Mouse (Mus musculus) pancreas, adult 10 weeks (tissue): ENCODE results near the gene Olfr45. TPM values are rescaled to one million over a fixed set of nuclear protein-coding genes. Genes with fewer than 3 reads are reported as not detected.

Source experiments
- polyA plus RNA-seq: library from polyadenylated mRNA; stranded (reverse); fragments of 350-450 nt; fragmentation: Illumina TruSeq; extraction: RNeasy Lipid Tissue Mini Kit (QIAGEN cat#74804); gene quantifications from one replicate; pipeline ENCODE4 v1.2.3, GENCODE M21; 2015; ENCODE audit warnings: low read depth, low replicate concordance; ENCODE audit not compliant: insufficient read depth

The Olfr45 gene
- polyA plus RNA-seq = not detected

DNA sequence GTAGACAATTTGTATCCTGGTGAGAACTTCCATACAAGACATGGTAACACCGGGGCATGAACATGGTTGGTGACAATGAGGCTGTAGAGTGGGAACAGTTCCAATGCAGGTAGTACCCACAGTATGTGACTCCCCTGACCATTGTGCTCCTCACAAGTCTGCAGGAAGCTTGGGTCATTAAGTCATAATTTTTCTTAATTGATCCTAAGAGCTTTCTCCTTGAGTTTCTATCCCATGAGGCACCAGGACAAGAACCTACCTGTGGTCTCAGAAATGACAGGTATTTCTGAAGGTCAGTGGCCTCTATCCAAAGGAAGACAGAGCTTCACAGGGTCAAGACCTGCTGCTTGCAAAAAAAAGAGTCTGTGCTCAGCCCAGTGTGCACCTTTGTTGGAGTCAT is at the start of gene Olfr45:
Gene Olfr45, plus strand, starts transcription at position 301 of the 400 bp plus-strand sequence.

DNA sequence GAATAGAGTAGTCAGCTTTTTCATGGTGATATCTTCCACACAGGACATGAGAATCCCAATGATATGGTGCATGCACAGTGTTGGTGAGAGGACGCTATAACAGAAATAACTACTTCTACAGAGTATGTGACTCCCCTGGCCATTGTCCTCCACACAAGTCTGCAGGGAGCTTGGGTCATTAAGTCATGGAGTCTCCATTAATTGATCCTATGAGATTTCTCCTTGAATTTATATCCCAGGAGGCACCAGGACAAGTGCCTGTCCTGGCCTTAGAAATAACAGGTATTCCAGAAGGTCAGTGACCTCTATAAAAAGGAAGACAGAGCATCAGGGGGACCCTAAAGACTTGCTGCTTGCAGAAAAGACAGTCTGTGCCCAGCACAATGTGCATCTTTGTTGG is 35.6 kb upstream of the Olfr45 start, which contains the start of gene Olfr53:
Gene Olfr53, plus strand, starts transcription at position 301 of the 400 bp plus-strand sequence.

GRCm38 (mm10) chr7:140659630-140660029 is 22.1 kb upstream of the Olfr45 start, which contains the start of gene Olfr539:
Gene Olfr539 (plus strand): TSS chr7:140659930.

GRCm38 (mm10) chr7:140696967-140697366 is 15.2 kb downstream of the Olfr45 start, which contains the start of gene Olfr541:
Gene Olfr541 (plus strand): TSS chr7:140697267.

Other genes with a start within 250 kb of the Olfr45 start
- gene Olfr533, start 218.6 kb upstream of the Olfr45 start, polyA plus RNA-seq = not detected
- gene Olfr535, start 197.7 kb upstream of the Olfr45 start, polyA plus RNA-seq = not detected
- not detected for gene Olfr536, start 174.6 kb upstream of the Olfr45 start, polyA plus RNA-seq
- not detected for gene Olfr538, start 114.1 kb upstream of the Olfr45 start, polyA plus RNA-seq
- gene Olfr46, start 80.7 kb upstream of the Olfr45 start, polyA plus RNA-seq = not detected
- not detected for gene Olfr61, start 53.0 kb upstream of the Olfr45 start, polyA plus RNA-seq
- gene Olfr53, start 35.5 kb upstream of the Olfr45 start, polyA plus RNA-seq = not detected
- not detected for gene Olfr539, start 22.0 kb upstream of the Olfr45 start, polyA plus RNA-seq
- not detected for gene Olfr541, start 15.3 kb downstream of the Olfr45 start, polyA plus RNA-seq
- gene Cyp2e1, start 81.8 kb downstream of the Olfr45 start, polyA plus RNA-seq = 33.7 TPM
- not detected for gene Syce1, start 105.9 kb downstream of the Olfr45 start, polyA plus RNA-seq
- 0.20 TPM for gene Zfp941, start 140.2 kb downstream of the Olfr45 start, polyA plus RNA-seq
- 11.2 TPM for gene Urah, start 153.1 kb downstream of the Olfr45 start, polyA plus RNA-seq
- gene Scgb1c1, start 163.6 kb downstream of the Olfr45 start, polyA plus RNA-seq = not detected
- not detected for gene Odf3, start 165.9 kb downstream of the Olfr45 start, polyA plus RNA-seq
- not detected for gene Gm45785, start 174.4 kb downstream of the Olfr45 start, polyA plus RNA-seq
- gene Ric8a, start 175.0 kb downstream of the Olfr45 start, polyA plus RNA-seq = 22.5 TPM
- 14.4 TPM for gene Bet1l, start 175.6 kb downstream of the Olfr45 start, polyA plus RNA-seq
- 19.9 TPM for gene Psmd13, start 200.0 kb downstream of the Olfr45 start, polyA plus RNA-seq
- 6.5 TPM for gene Sirt3, start 200.4 kb downstream of the Olfr45 start, polyA plus RNA-seq
- gene Cox8b, start 218.5 kb downstream of the Olfr45 start, polyA plus RNA-seq = 7.3 TPM
- gene Nlrp6, start 239.0 kb downstream of the Olfr45 start, polyA plus RNA-seq = not detected